Mouse (Mus musculus): Measurements from ENCODE around the gene Lcmt1.

Gene Lcmt1

DNA sequence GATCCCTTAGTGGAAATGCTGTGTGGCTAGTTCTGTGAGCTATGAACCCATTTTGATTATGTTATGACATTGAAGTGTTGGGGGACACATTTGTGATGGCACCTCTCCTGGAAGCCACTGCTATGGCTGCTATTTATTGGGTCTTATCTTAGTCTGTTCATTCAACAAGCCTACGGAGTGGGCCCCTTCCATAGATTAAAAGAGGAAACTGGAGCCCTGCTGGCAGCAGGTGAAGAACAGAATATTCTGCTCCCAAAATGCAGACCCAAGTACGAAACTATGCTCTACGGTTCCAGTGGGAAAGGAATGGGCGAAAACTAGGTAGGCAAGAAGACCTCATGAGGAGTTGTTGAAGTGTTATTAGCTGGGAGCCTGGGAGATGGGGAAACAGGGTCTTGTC is 88.7 kb downstream of the Lcmt1 start:
- no peak for DNase-seq (ENCODE audit: low spot score in 2 of 2)

DNA sequence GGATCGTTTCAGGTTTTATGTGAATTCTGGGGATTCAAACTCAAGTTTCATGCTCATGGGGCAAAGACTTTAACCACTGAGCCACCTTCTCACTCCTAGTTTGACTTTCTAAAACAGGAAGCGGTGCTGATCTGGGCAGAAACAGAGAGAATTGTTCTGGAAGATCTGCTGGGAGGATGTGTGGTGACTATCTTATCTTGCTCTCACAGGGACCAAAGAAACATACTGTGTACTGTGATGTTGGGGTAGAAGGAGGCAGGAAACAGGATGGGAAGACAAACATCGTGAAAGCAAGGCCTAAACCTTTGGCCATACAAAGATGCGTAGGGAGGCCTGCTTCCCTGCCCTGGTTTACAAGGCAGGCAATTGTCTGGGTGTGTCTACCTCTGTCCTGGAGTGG is 89.7 kb downstream of the Lcmt1 start:
- DNase-seq (ENCODE audit: low spot score in 2 of 2): no peak

DNA sequence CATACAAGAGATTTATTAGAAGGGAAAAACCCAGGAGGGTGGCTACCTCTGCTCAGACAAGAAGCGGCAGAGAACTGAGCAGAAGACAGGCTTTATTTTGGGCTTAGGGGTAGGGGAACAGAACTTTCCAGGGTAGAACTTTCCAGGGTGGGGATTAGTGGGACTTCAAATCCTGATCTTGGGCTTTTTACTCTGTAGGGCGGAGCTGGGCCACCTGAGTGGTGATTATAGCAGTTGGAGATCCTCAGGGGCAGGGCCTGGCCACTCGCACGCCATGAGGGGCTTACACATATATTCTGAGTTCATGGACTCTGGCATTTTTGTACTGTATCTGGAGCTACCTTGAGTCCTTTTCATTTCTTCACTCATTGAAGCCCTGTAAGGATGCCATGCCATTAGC is 91.7 kb downstream of the Lcmt1 start:
- no peak for DNase-seq (ENCODE audit: low spot score in 2 of 2)

DNA sequence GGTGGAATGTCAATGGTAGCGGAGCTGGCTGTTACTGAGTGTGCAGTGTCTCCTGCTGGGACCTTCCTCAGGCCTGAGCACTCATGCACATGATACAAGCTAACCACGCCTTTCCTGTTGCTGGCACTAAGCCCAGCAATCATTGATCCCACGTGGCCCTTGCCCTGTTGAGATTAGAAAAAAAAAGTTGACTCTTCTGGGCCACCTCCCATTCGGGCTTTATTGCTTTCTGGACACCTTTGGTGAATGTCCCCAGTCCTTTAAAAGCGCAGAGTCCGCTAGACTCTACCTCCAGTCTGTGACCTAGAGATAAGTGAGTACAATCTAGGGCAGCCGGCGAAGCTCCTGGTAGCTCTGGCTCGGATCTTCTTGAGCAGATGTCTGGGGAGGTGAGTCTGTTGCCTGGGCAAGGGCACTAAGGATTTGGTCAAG is 92.5 kb downstream of the Lcmt1 start, which contains the start of gene Aqp8:
Aqp8 (plus strand) TSS at position 222 of the 432 bp plus-strand sequence.
- DNase-seq (ENCODE audit: low spot score in 2 of 2): no peak

DNA sequence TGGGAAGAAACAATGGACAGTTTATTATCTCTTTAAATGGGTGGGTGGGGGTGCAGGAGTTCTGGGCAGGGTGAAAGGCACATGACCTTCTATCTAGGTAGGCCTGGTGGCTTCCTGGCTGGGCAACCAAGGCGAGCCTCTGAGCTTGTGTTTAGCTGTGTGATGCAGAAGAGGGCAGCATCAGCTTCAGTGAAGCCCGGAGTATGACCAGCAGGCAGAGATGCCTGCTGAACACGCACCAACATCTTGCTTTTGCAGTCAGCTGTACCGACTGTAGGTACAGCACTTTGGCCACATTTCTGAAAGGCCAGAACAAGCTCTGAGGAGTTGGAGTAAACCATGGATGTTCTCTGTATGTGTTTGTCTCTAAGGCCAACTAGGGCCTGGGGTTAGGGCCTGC is 94.0 kb downstream of the Lcmt1 start:
- no peak for DNase-seq (ENCODE audit: low spot score in 2 of 2)

DNA sequence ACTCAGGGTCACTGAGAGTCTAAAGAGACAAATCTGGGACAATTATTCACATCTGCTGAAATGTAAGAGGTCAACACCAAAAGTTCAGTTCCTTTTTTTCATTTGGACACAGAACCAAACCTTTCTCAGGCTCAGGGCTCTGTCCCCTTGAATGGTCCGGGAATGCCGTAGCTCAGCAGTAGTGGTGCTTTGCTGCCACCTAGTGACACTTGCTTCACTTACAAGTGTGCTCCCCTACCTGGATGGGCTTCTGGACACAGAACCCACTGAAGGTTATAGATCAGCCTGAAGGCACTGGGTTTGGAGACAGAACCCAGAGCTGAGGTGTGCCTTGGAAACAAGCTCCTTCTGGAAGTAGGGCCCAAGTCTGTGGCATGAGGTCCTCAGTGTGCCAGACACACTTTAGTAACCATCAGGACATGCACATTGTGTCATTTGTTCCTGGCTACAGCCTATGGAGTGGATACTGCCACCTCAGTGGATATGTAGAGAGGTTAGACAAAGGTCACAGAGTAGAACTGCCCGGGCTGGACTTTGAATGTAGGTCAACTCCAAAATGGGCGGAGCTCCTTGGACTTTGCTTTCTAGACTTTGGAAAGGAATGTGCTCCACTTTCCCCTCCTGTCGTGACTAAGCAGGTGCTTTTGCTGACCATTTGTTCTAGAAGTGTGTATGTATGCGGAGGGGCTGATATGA is 96.3 kb downstream of the Lcmt1 start:
- DNase-seq (ENCODE audit: low spot score in 2 of 2): peak; percentile 43 to 56

DNA sequence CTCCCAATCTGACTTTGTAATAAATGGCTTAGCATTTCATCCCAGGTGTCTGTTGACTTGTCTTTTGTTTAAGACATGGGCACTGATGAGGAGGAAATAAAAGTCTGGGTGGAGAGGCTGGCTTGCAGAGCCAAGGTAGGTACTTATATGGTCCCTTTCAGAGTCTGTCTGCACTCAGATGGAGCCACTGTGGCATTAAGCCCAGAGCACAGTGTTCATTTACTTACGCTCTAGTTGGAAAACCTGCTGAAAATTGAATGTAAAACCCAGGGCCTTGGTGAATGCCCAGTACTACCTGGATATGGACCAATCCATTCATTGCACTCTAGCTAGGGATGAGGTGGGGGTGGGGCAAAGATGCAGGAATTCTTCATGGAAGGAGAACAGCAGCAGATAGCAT is 98.4 kb downstream of the Lcmt1 start:
- no peak for DNase-seq (ENCODE audit: low spot score in 2 of 2)
